Mouse (Mus musculus) heart, embryonic 16.5 days (tissue): ENCODE results near the gene Magi3. TPM values are rescaled to one million over a fixed set of nuclear protein-coding genes. Genes with fewer than 3 reads are reported as not detected.

ENCODE experiments used
- ATAC-seq: fragments of 200-750 bp; cut with Nextera tagmentation; replicated peaks from 2 replicates; pipeline ENCODE4 v1.8.0; 2017; ENCODE audit warnings: moderate number of reproducible peaks; ENCODE audit not compliant: insufficient read depth, low FRiP score; ENCODE audit errors: extremely low read depth
- H3K27ac ChIP-seq: fragments of 300-500 bp; sonication (generic); 2 replicates; pipeline ENCODE4 v1.5.1; 2014; ENCODE audit warnings: mild to moderate bottlenecking, low read length, control low read depth, moderate library complexity
- H3K27me3 ChIP-seq: fragments of 300-500 bp; sonication (generic); 2 replicates; pipeline ENCODE4 v1.6.1; 2014; ENCODE audit warnings: low read length, mixed read lengths; ENCODE audit not compliant: control insufficient read depth, insufficient read depth
- H3K36me3 ChIP-seq: fragments of 300-500 bp; sonication (generic); 2 replicates; pipeline ENCODE4 v1.6.1; 2014; ENCODE audit not compliant: control insufficient read depth, insufficient read depth
- H3K4me1 ChIP-seq: fragments of 300-500 bp; sonication (generic); 2 replicates; pipeline ENCODE4 v1.6.1; 2014; ENCODE audit warnings: low read length, mixed read lengths; ENCODE audit not compliant: control insufficient read depth, insufficient read depth
- H3K4me2 ChIP-seq: fragments of 300-500 bp; sonication (generic); 2 replicates; pipeline ENCODE4 v1.6.1; 2014; ENCODE audit warnings: low read depth, mild to moderate bottlenecking, control low read depth, low read length
- H3K4me3 ChIP-seq: fragments of 300-500 bp; sonication (generic); 2 replicates; pipeline ENCODE4 v1.5.1; 2014; ENCODE audit warnings: mild to moderate bottlenecking, control low read depth, low read length
- H3K9ac ChIP-seq: fragments of 300-500 bp; sonication (generic); 2 replicates; pipeline ENCODE4 v1.6.1; 2014; ENCODE audit warnings: low read length, control low read depth
- H3K9me3 ChIP-seq: fragments of 300-500 bp; sonication (generic); replicated peaks from 2 replicates; pipeline ENCODE4 v1.6.1; 2016; ENCODE audit warnings: low read length; ENCODE audit not compliant: control insufficient read depth
- WGBS: fragments of 180-500 bp; shearing (Covaris S2); extraction: QIAGEN DNeasy Blood & Tissue Kit; methylation state at CpG from one replicate; pipeline ENCODE4 v1.1.7; 2014; 5-methylcytosine and 5-hydroxymethylcytosine counted together
- polyA plus RNA-seq: library from polyadenylated mRNA; unstranded; fragments of >200 nt; fragmentation: Nextera tagmentation; extraction: Ambion mirVana; gene quantifications from 2 replicates; pipeline ENCODE4 v1.2.1, GENCODE M21; 2015

The Magi3 gene
- polyA plus RNA-seq, 1 experiment from 2014 or later = 9.0 TPM

DNA sequence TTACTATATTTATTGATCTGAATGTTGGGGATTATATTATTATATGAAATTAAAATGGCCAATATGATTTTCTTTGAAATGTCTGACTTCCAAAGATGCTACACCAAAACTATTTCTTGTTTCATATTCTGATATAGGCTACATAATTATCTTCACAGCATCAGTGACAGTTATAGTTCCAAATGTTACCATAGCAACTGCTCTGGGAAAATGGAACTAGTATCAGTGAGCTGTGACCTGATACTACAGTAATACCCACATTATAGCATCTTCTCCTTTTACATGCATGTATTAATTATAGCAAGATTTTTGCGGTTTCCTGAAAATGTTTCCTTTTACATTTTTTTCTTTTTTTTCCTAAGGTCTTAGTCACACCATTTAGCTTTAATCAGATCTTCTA is 187.4 kb downstream of the Magi3 start:
- Histone ChIP-seq H3K9ac (no peak overlapping the region), H3K36me3 (peaks cover 10% of the 10 kb centered on the region), H3K4me1 (peaks cover 3% of the 10 kb centered on the region; the same call in 1 of the 2 replicates), H3K4me2 (no peak overlapping the region), H3K27ac (no peak overlapping the region), H3K4me3 (no peak overlapping the region), H3K9me3 (no peaks in the 10 kb centered on the region), H3K27me3 (no peaks in the 10 kb centered on the region)
- WGBS = 93% methylated on average over 1 of the region's 1 CpGs
- no peak for ATAC-seq

- H3K4me2 ChIP-seq = no peak overlapping the region
- no peaks in the 10 kb centered on the region for H3K27me3 ChIP-seq
- H3K36me3 ChIP-seq = peaks cover 11% of the 10 kb centered on the region
- no peak overlapping the region for H3K27ac ChIP-seq
- ATAC-seq = no peak
- no peak overlapping the region for H3K4me3 ChIP-seq
- WGBS = 78% methylated on average over 1 of the region's 1 CpGs
- H3K9me3 ChIP-seq = no peaks in the 10 kb centered on the region
- peaks cover 3% of the 10 kb centered on the region; the same call in 1 of the 2 replicates for H3K4me1 ChIP-seq
- H3K9ac ChIP-seq = no peak overlapping the region
These were observed 188.1 kb downstream of the Magi3 start for GRCm38 (mm10) chr3:104032086-104032485.

DNA sequence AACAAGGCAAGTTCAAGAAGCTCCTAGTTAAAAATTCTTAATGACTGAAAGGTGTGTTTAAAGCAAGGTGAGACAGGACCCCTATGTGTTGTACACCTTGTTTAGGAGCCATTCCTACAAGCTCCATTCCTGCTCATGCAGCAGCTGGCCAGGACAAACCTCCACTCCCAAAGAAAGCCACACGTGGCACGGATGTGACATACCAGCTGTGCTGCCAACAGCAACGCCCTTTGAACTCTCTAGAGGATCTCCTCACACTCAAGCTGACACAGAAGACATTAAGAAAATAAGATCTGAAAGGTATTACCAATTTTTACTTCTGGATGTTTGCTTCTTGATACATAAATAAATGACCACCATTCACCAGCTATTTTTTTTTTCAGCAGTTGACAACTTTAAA is 193.2 kb downstream of the Magi3 start:
- Histone ChIP-seq H3K9me3 (no peaks in the 10 kb centered on the region), H3K27me3 (no peaks in the 10 kb centered on the region), H3K4me3 (no peak overlapping the region), H3K9ac (no peak overlapping the region), H3K27ac (no peak overlapping the region), H3K4me1 (no peaks in the 10 kb centered on the region), H3K4me2 (no peak overlapping the region), H3K36me3 (peaks cover 24% of the 10 kb centered on the region)
- WGBS = 59% methylated on average over 3 of the region's 3 CpGs
- ATAC-seq = no peak

GRCm38 (mm10) chr3:104020101-104020500 is 200.1 kb downstream of the Magi3 start:
- Histone ChIP-seq H3K36me3 (peaks cover 49% of the 10 kb centered on the region), H3K4me2 (no peak overlapping the region), H3K27ac (no peak overlapping the region), H3K4me3 (no peak overlapping the region), H3K4me1 (no peaks in the 10 kb centered on the region), H3K27me3 (no peaks in the 10 kb centered on the region), H3K9ac (no peak overlapping the region), H3K9me3 (no peaks in the 10 kb centered on the region)
- 85% methylated on average over 12 of the region's 12 CpGs for WGBS
- no peak for ATAC-seq

GRCm38 (mm10) chr3:104019453-104019852 is 200.7 kb downstream of the Magi3 start:
- no peaks in the 10 kb centered on the region for H3K27me3 ChIP-seq
- H3K4me2 ChIP-seq = no peak overlapping the region
- no peak overlapping the region for H3K9ac ChIP-seq
- H3K4me3 ChIP-seq = no peak overlapping the region
- WGBS = 55% methylated on average over 4 of the region's 4 CpGs
- H3K4me1 ChIP-seq = no peaks in the 10 kb centered on the region
- peaks cover 52% of the 10 kb centered on the region for H3K36me3 ChIP-seq
- H3K9me3 ChIP-seq = no peaks in the 10 kb centered on the region
- ATAC-seq = no peak
- no peak overlapping the region for H3K27ac ChIP-seq

DNA sequence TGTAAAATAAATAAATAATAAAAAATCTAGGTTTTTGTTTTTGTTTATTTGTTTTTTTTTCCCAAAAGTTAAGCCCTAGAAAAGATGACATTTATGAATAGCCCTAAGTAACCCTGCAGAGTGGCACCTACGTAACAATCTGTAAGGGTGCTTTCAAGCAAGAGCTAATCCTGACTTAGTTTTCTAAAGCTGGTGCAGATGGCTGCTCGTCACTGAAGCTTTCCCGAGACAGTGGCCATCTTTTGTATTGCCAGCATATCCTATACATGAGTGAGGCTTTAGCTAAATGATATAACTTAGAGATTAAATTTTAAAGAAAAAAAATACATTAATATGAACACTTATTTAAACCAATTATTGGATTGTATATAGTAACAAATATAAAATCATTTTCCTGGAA is 202.2 kb downstream of the Magi3 start:
- peaks cover 51% of the 10 kb centered on the region for H3K36me3 ChIP-seq
- no peaks in the 10 kb centered on the region for H3K27me3 ChIP-seq
- 84% methylated on average over 3 of the region's 3 CpGs for WGBS
- H3K4me3 ChIP-seq = no peak overlapping the region
- no peak overlapping the region for H3K27ac ChIP-seq
- no peak overlapping the region for H3K4me2 ChIP-seq
- H3K9me3 ChIP-seq = no peaks in the 10 kb centered on the region
- H3K4me1 ChIP-seq = no peaks in the 10 kb centered on the region
- no peak for ATAC-seq
- H3K9ac ChIP-seq = no peak overlapping the region

GRCm38 (mm10) chr3:104011972-104012371 is 208.2 kb downstream of the Magi3 start:
- Histone ChIP-seq H3K4me3 (no peak overlapping the region), H3K9me3 (no peaks in the 10 kb centered on the region), H3K4me1 (no peaks in the 10 kb centered on the region), H3K9ac (no peak overlapping the region), H3K27me3 (no peaks in the 10 kb centered on the region), H3K36me3 (peaks cover 30% of the 10 kb centered on the region), H3K27ac (no peak overlapping the region), H3K4me2 (no peak overlapping the region)
- WGBS = 81% methylated on average over 2 of the region's 2 CpGs
- ATAC-seq = no peak

- Histone ChIP-seq H3K4me1 (no peaks in the 10 kb centered on the region), H3K9ac (no peak overlapping the region), H3K4me2 (no peak overlapping the region), H3K27me3 (no peaks in the 10 kb centered on the region), H3K36me3 (peaks cover 32% of the 10 kb centered on the region), H3K9me3 (no peaks in the 10 kb centered on the region), H3K27ac (no peak overlapping the region), H3K4me3 (no peak overlapping the region)
- 85% methylated on average over 5 of the region's 5 CpGs for WGBS
- no peak for ATAC-seq
These were observed 210.1 kb downstream of the Magi3 start for GRCm38 (mm10) chr3:104009924-104010662.

DNA sequence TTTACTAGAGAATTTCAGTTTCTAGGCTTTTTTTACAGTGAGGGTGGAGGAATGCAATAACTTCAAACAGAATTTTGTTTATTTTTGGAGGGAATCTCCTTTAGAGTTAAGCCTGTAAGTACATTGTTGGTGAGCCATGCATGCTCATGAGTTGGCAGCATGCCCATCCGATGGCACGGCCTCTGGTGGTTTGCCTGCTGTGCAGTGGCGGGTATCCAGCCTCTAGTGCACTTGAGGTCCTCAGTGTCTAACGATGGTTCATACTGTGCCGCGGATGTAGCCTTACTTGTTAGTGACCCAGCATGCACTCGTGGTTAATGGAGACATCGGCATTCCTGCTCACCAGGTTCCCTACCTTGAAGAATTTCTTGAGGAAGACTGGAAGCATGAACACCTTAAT is 212.7 kb downstream of the Magi3 start:
- Histone ChIP-seq H3K27ac (no peak overlapping the region), H3K4me3 (no peak overlapping the region), H3K9me3 (no peaks in the 10 kb centered on the region), H3K4me1 (no peaks in the 10 kb centered on the region), H3K9ac (no peak overlapping the region), H3K36me3 (peaks cover 32% of the 10 kb centered on the region), H3K4me2 (no peak overlapping the region), H3K27me3 (no peaks in the 10 kb centered on the region)
- ATAC-seq = no peak; the same call in 1 of the 2 replicates
- WGBS = 50% methylated on average over 8 of the region's 8 CpGs
